ENCODE assay signal across 13 mouse cellular contexts in the genomic region with DNA sequence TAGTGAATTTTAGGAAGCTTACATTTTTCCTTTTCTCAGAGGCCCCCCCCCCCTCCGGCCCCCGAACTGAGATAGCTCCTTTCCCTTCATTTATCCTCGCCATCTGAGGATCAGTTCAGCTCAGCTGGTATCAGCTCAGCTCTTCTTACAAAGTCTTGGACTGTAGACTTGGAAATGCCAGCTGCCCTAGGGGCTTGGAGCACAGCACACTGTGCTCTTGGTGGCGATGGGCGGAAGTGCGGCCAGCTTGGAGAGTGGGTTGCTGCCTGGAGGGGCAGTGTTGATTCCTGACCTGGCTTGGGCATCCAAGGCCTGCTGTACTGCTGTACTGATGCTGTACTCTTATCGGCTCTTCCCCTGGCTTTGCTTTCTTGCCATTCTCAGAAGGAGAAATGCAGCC.
DNase-seq lines count a peak whose midpoint lies in the region; ATAC-seq and TF ChIP-seq lines count a peak whose summit lies in the region.
"Had no signal": no experiment of that assay in that cellular context is flagged by ENCODE, and none has a peak within 500 bp of the region (broad histone marks: within the 10 kb centered on the region; RNA-seq: fewer than 3 reads in every experiment).

No protein-coding gene starts in this region.

- 77% methylated on average over 7 of the region's 7 CpGs for WGBS in intestine, postnatal 0 days
- 79% methylated on average over 7 of the region's 7 CpGs for WGBS in intestine, embryonic 15.5 days

- no peak overlapping the region for H3K4me2 ChIP-seq in intestine, postnatal 0 days (replicated peaks; ENCODE audit: low read depth)
- no peak overlapping the region for H3K4me2 ChIP-seq in intestine, embryonic 15.5 days (replicated peaks)
- H3K4me2 ChIP-seq: hindbrain, embryonic 15.5 days; liver, embryonic 11.5 days; neural tube, embryonic 12.5 days had no signal

- no peaks in the 10 kb centered on the region for H3K4me1 ChIP-seq in intestine, postnatal 0 days (replicated peaks; ENCODE audit: control insufficient read depth, insufficient read depth, low read length)
- H3K4me1 ChIP-seq in intestine, embryonic 15.5 days (replicated peaks), result no peaks in the 10 kb centered on the region
- H3K4me1 ChIP-seq: forebrain, embryonic 10.5 days; hindbrain, embryonic 15.5 days; megakaryocyte, embryonic 14.5 days; neural tube, embryonic 12.5 days had no signal

- TF ChIP-seq CTCF in intestine, postnatal 0 days (IDR thresholded peaks at IDR 0.05; ENCODE audit: low read depth), result peak; percentile 31

- no peak overlapping the region for H3K9ac ChIP-seq in intestine, postnatal 0 days (ENCODE audit: low read depth, low read length)
- H3K9ac ChIP-seq in intestine, embryonic 15.5 days, result no peak overlapping the region
- H3K9ac ChIP-seq: hindbrain, embryonic 15.5 days; neural tube, embryonic 12.5 days had no signal

- no peak for ATAC-seq in intestine, postnatal 0 days
- ATAC-seq in intestine, embryonic 15.5 days, result no peak

- H3K9me3 ChIP-seq in intestine, postnatal 0 days (ENCODE audit: control insufficient read depth), result no peaks in the 10 kb centered on the region
- H3K9me3 ChIP-seq in intestine, embryonic 15.5 days, result no peaks in the 10 kb centered on the region
- H3K9me3 ChIP-seq: hindbrain, embryonic 15.5 days had no signal

- H3K27me3 ChIP-seq in intestine, postnatal 0 days (replicated peaks; ENCODE audit: control insufficient read depth, insufficient read depth, low read length), result no peaks in the 10 kb centered on the region
- H3K27me3 ChIP-seq in intestine, embryonic 15.5 days (replicated peaks), result no peaks in the 10 kb centered on the region
- H3K27me3 ChIP-seq: hindbrain, embryonic 15.5 days; megakaryocyte, embryonic 14.5 days; neural tube, embryonic 12.5 days had no signal

- DNase-seq in embryo, embryonic 10 days (ENCODE audit: low spot score), result peak; percentile 28
- no peak for DNase-seq in embryo, embryonic 9.5 days (ENCODE audit: extremely low spot score)
- peak; percentile 8 for DNase-seq in right cerebral cortex, postnatal 4 days
- DNase-seq in right cerebral cortex, postnatal 36 days (ENCODE audit: low spot score in 2 of 2), result no peak
- DNase-seq in skeletal muscle tissue, adult 2 months (ENCODE audit: low read depth, low spot score), result peak; percentile 41
- no peak for DNase-seq in spleen, adult 12 weeks (ENCODE audit: low spot score)

- no peak overlapping the region for H3K4me3 ChIP-seq in intestine, postnatal 0 days (ENCODE audit: low read depth, low read length)
- H3K4me3 ChIP-seq in intestine, embryonic 15.5 days (replicated peaks), result no peak overlapping the region
- H3K4me3 ChIP-seq: forebrain, embryonic 10.5 days; hindbrain, embryonic 15.5 days; megakaryocyte, embryonic 14.5 days; neural tube, embryonic 12.5 days had no signal

- H3K27ac ChIP-seq in intestine, postnatal 0 days (ENCODE audit: low read depth, low read length), result no peak overlapping the region
- H3K27ac ChIP-seq in intestine, embryonic 15.5 days, result no peak overlapping the region
- H3K27ac ChIP-seq: forebrain, embryonic 10.5 days; hindbrain, embryonic 15.5 days; neural tube, embryonic 12.5 days had no signal

- H3K36me3 ChIP-seq in intestine, postnatal 0 days (ENCODE audit: control insufficient read depth, insufficient read depth), result no peaks in the 10 kb centered on the region
- H3K36me3 ChIP-seq in intestine, embryonic 15.5 days, result no peaks in the 10 kb centered on the region
- H3K36me3 ChIP-seq: forebrain, embryonic 10.5 days; hindbrain, embryonic 15.5 days; neural tube, embryonic 12.5 days had no signal

Comparison
In these comparisons a context has a peak if more than half of its experiments do, and no peak if none do; other contexts are left out.
1. DNase-seq: peak in embryo, embryonic 10 days (single experiment), right cerebral cortex, postnatal 4 days (single experiment) and skeletal muscle tissue, adult 2 months (single experiment); none in embryo, embryonic 9.5 days (single experiment), right cerebral cortex, postnatal 36 days (0 of 2) and spleen, adult 12 weeks (single experiment).